Mouse (Mus musculus): Measurements from ENCODE around the gene Fam117a. TPM values are rescaled to one million over a fixed set of nuclear protein-coding genes. Genes with fewer than 3 reads are reported as not detected.

Fam117a gene
- polyA plus RNA-seq, 1 experiment from 2014 or later = 17.0 TPM

Other genes starting within 250 kb of the Fam117a start
- 35.6 and 36.6 TPM in 2 replicates for gene Dlx3, start 216.9 kb upstream of the Fam117a start, polyA plus RNA-seq (2015; fragmentation: Nextera tagmentation; extraction: Ambion mirVana)
- gene Dlx4, start 190.8 kb upstream of the Fam117a start, polyA plus RNA-seq (2015; fragmentation: Nextera tagmentation; extraction: Ambion mirVana) = 5.7 and 6.5 TPM in 2 replicates
- gene Tac4, start 75.5 kb upstream of the Fam117a start, polyA plus RNA-seq (2015; fragmentation: Nextera tagmentation; extraction: Ambion mirVana) = 0.13 and 0.21 TPM in 2 replicates
- 60.6 and 70.0 TPM in 2 replicates for gene Kat7, start 26.8 kb upstream of the Fam117a start, polyA plus RNA-seq (2015; fragmentation: Nextera tagmentation; extraction: Ambion mirVana)
- gene Slc35b1, start 47.7 kb downstream of the Fam117a start, polyA plus RNA-seq (2015; fragmentation: Nextera tagmentation; extraction: Ambion mirVana) = 100 TPM in 2 replicates
- gene Spop, start 77.1 kb downstream of the Fam117a start, polyA plus RNA-seq (2015; fragmentation: Nextera tagmentation; extraction: Ambion mirVana) = 172 and 189 TPM in 2 replicates
- 1.2 and 1.8 TPM in 2 replicates for gene Nxph3, start 177.6 kb downstream of the Fam117a start, polyA plus RNA-seq (2015; fragmentation: Nextera tagmentation; extraction: Ambion mirVana)

All from embryonic facial prominence, embryonic 15.5 days (tissue).